Mouse (Mus musculus): ENCODE data around the gene Dusp19.
A peak's percentile ranks its signal among the peaks of the same experiment; 100 is the strongest.

The Dusp19 gene

DNA sequence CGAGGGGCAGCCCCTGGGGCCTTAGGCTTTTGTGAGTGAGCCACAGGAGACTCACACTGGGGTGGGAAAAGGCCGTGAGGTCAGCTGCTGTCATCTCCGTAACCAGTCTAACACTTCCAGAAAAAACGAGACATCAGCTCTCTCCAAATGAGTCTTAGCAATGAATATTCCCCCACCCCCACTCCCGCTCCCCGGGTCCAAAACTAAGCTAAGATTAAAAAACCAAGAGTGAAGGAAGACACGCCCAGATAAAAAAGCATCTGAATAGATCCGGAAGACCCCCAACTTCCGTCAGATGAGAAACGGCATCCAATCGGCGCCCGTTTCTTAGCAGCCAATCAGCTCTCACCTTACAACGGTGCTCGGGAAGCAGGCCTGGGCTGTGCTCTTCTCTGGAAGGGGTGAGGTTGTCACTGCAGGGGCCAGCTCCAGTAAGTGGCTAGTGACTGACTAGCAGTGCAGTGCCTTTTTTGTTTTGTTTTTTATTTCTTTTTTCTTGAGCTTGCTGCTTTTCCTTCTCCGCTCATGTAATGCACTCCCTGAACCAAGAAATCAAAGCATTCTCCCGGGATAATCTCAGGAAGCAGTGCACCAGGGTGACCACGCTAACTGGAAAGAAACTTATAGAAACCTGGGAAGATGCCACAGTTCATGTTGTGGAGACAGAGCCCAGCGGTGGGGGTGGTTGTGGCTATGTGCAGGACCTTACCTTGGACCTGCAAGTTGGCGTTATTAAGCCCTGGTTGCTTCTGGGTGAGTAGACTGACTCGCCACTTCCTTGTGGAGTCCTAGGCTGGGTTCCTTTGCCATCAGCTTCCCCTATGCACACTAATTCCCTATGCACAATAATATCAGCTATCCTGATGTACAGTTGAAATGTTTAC, at the start of gene Dusp19, which contains the start of gene Nup35:
TSS of gene Dusp19 (plus strand) at position 192 of the 884 bp plus-strand sequence.
TSS of gene Nup35 (plus strand) at position 383 of the 884 bp plus-strand sequence.
- peak; percentile 89 to 91 for DNase-seq (ENCODE audit: low spot score in 2 of 2)

DNA sequence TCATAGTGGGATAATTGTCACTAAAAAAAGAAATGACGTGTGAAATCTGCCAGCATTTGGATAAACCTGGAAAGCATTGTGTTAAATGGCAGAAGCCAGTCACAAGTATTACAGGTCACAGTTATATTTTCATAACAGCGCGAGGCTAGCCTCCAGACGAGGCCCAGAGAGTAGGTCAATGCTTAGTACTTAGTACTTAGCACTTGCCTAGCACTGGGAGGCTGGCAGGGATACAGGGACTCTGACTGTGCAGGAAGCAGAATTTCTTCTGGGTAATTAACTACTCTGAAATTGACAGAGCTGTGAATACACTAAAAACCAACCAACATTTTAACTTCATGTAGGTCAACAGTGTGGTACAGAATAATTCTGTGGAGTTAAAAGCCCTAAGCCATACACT, 49.4 kb upstream of the Dusp19 start:
- DNase-seq (ENCODE audit: low spot score in 2 of 2) = no peak

DNA sequence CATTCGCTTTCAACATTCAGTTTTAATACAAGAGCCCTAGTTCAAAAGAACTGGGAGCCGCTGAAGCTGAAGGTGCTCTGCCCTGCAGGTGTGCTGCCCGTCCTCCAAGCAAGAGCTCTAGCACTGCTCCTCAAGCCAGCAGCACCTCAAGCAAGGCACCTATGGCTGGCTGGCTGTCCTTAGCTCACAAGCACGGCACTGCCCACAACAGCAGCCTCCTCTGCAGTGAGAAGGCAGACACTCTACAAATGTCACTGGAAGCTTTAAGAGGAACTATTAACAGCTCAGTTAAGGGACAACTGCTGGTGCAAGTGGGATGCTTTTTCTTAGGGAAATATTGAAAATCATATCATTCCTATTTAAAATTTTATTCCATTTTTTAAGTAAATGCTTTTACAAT, 46.2 kb upstream of the Dusp19 start:
- DNase-seq (ENCODE audit: low spot score in 2 of 2) = no peak

- DNase-seq (ENCODE audit: low spot score in 2 of 2) = no peak
These were observed 39.6 kb upstream of the Dusp19 start for GRCm38 (mm10) chr2:80577286-80577685.

- no peak for DNase-seq (ENCODE audit: low spot score in 2 of 2)
These were observed 37.5 kb upstream of the Dusp19 start for GRCm38 (mm10) chr2:80579253-80579891.

- peak in 1 of 2 experiments; percentile 36 for DNase-seq (ENCODE audit: low spot score in 2 of 2)
These were observed 36.4 kb upstream of the Dusp19 start for GRCm38 (mm10) chr2:80580311-80580961.

- peak; percentile 74 to 80 for DNase-seq (ENCODE audit: low spot score in 2 of 2)
These were observed 35.7 kb upstream of the Dusp19 start, which contains the start of gene Nckap1 for GRCm38 (mm10) chr2:80581043-80581711. TSS of gene Nckap1 (minus strand) at chr2:80581380.

GRCm38 (mm10) chr2:80582356-80582755, 34.5 kb upstream of the Dusp19 start:
- no peak for DNase-seq (ENCODE audit: low spot score in 2 of 2)

GRCm38 (mm10) chr2:80594215-80594918, 22.5 kb upstream of the Dusp19 start:
- peak in 1 of 2 experiments; percentile 34 for DNase-seq (ENCODE audit: low spot score in 2 of 2)

DNA sequence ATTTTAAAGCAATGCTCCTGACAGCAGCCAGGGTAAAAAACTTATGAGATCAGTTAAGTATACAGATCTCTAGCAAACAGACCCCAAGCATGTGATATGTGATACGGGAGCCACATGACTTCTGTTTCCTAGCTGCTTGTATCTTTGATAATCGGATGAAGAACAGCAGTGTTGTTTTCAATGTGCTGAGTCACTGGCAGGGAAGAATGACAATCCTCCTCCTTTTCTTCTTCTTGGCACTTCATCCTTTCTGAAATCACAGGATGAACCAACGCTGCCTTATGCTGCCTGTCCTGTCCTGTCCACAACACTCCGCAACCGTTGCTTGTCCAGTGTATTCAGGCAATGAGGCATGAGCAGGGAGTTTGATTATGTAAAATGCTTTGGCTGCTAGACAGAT, 19.9 kb upstream of the Dusp19 start:
- DNase-seq (ENCODE audit: low spot score in 2 of 2) = no peak

- DNase-seq (ENCODE audit: low spot score in 2 of 2) = no peak
These were observed 17.0 kb upstream of the Dusp19 start for GRCm38 (mm10) chr2:80599850-80600249.

DNA sequence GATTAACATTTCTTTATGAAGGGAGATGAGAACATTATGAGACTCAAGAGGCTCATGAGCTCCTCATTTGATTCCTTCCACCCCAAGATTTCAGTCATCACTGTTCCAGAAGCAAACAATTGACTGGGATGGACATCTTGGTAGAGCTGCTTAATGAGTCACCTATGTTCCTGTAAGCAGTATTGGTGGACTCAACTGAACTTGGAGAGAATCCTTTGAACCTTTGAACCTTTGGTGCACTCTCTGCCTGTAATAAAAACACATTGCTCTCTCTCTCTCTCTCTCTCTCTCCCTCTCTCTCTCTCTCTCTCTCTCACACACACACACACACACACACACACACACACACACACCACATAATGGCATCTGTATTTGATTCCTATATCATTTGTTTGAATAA, 16.2 kb upstream of the Dusp19 start:
- no peak for DNase-seq (ENCODE audit: low spot score in 2 of 2)

GRCm38 (mm10) chr2:80602756-80603155, 14.1 kb upstream of the Dusp19 start:
- no peak for DNase-seq (ENCODE audit: low spot score in 2 of 2)

DNA sequence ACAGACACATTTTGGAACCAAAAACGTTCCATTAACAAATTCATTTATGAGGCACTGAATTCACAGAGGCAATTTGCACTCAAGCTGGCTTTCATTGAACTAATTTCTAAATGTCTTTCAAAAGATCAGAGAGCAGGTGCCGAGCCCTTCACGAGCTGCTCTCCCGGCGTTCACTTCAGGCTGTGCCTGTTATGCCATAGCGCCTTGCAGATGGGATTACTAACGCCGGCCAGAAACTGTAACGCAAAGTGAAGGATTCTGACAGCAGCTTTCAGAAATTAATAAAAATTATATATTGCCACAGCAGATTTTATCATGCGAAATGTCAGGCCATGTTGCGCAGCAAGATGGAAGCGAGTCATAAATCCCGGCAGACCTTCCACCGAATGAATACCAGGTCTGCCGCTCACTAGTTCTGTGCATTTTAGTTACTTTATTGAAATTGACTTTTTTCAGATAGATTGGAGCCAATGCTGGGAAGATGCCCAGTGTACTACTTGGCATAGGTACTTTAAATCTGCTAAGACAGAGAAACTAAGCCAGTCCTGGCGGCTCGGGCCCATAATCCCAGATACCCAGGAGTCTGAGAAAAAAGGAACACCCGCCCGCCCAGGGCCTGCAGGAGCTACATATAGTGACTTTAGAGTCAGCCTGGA, 12.9 kb upstream of the Dusp19 start:
- DNase-seq (ENCODE audit: low spot score in 2 of 2) = no peak

- no peak for DNase-seq (ENCODE audit: low spot score in 2 of 2)
These were observed 4.6 kb upstream of the Dusp19 start for GRCm38 (mm10) chr2:80612286-80612685.

GRCm38 (mm10) chr2:80612796-80613195, 4.0 kb upstream of the Dusp19 start:
- no peak for DNase-seq (ENCODE audit: low spot score in 2 of 2)

DNA sequence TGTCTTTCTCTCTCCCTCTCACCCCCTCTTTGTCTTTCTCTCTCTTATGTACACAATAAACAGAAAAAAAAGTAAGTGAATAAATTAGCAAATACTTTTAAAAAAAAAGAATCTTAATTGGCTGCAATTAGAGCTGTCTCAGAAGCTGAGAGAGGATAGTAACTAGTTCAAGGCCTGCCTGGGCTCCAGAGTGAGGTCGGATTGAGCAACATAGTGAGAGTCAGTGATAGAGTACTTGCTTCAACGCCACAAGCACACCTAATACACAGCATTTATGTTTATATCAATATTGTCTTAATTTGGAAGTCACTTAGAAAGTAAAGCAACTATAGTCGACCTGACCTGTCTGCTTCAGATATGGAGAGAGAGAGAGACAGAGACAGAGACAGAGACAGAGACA, 2.1 kb downstream of the Dusp19 start:
- no peak for DNase-seq (ENCODE audit: low spot score in 2 of 2)

GRCm38 (mm10) chr2:80621921-80622320, 5.1 kb downstream of the Dusp19 start:
- no peak for DNase-seq (ENCODE audit: low spot score in 2 of 2)

GRCm38 (mm10) chr2:80624523-80624922, 7.7 kb downstream of the Dusp19 start:
- DNase-seq (ENCODE audit: low spot score in 2 of 2) = no peak

DNA sequence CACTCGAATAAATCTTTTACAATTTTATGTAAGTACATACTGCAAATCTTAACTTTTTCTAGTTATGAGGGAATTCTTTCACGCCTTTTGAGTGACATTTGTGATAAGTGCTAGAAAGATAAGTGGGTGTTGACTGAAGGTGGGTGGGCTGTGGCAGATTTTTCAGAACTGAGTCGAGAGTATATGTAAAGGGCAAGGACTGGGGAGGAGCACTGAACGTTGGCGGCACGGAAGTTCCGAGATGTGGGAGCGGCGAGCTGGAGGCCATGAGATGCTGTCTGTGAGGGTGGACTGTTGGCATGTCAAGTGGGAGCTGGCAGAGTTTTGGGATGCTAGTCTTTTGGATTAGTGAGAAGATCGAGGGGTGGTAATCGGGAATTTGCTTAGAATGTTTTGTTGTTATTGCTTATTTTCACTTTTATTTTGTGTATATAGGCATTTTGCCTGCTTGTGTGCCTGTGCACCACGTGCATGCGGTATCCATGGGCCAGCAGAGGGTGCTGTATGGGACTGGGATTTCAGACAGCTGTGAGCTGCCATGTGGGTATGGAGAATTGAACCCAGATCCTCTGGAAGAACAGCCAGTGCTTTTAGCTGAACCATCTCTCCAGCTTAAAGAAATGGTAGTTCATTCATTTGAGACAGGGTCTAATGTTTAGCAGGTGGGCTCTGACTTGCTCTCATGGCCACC, 15.6 kb downstream of the Dusp19 start:
- DNase-seq (ENCODE audit: low spot score in 2 of 2) = no peak

Data from frontal cortex, postnatal 14 days (tissue).